Mouse (Mus musculus) T-helper 17 cell (primary cell): ENCODE data around the gene Vmn1r220.
"Not testable (repeated sequence)": the region's sequence is repeated elsewhere in the genome, so short reads cannot be mapped to it uniquely, and the experiment has no call there.

Experiments
- in situ Hi-C, 2 experiments: fragments of 300-600 bp; cut with MboI, MseI; formaldehyde crosslinking; loops; 1 replicate in 1 of 2; 2 replicates in 1 of 2; pipeline ENCODE4 v1.15.1; 2025; ENCODE audit warnings: high pct_unique_total_duplicates in 2 of 2

Vmn1r220 gene

DNA sequence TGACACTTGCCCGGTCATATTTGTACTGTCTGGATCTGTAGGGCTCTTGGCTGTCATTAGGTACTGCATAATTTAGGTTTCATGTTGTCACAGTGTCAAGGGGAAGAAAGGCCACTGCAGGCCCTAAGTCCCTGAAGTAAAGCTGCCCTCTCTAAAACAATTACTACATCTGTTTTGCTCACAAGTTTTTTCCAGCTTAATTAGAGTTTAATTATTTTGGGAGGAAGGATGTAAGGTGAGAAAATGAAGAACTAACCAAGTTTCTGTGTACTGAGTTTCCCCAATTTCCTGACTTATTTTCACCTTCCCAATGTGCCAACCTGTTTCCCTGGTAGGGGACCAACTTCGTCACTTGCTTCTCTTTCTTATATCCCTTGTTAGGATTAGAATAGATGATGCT lies at the start of gene Vmn1r220:
Gene Vmn1r220, minus strand, starts transcription at position 101 of the 400 bp plus-strand sequence.
- in situ Hi-C loops = loop anchor here in 1 of 2 experiments (10.0 kb wide), 1 partner anchor 1293 kb away; no protein-coding TSS in a partner anchor

GRCm38 (mm10) chr13:23235847-23236246 lies 48.1 kb upstream of the Vmn1r220 start, which contains the start of gene Vmn1r222:
Gene Vmn1r222, minus strand, starts transcription at chr13:23235947.
- in situ Hi-C loops = not testable (repeated sequence)

- in situ Hi-C loops = loop anchor here (5.0 kb wide), 1 partner anchor 1107 kb away; the partner anchor contains the start of gene Vmn1r189 (in 2 of the 2)
Measured at GRCm38 (mm10) chr13:23213827-23214226, 26.1 kb upstream of the Vmn1r220 start, which contains the start of gene Vmn1r221. Gene Vmn1r221, plus strand, starts transcription at chr13:23214127.

DNA sequence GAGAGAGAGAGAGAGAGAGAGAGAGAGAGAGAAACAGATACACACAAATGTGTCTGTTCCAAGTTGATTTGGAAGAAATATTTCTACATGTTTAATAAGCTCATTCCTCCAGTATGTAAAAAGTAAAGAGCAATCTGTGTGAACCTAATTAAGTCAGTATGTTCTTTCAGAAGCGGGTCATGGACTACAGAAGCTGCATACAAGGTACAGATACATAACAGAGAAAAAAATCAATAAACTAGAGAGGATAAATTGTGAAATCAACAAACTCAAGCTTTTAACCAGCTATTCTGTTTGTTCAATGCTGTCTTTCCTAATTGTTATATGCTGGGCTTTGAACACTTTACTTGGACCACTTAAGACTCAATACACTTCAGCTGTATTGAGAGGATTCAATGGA lies 16.1 kb upstream of the Vmn1r220 start:
- in situ Hi-C loops = not testable (repeated sequence)

- in situ Hi-C loops = not testable (repeated sequence)
Measured at GRCm38 (mm10) chr13:23166471-23166870, 21.3 kb downstream of the Vmn1r220 start.

DNA sequence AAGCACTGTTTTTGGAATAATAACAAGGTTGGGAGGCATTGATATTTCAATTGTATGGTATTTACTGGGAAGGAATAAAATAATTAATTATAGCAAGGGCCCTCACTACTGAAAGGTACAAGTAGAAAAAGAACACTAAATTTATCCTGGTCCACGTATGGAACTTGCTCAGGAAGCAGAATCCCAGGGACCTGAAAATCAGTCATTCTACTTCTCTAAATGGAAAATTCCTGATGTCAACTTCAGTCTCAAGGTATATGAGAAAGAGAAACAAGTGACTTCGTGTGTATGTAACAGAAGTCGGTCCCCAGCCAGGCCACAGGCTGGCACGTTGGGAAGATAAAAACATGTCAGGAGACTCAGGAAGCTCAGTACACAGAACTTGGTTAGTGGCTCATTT lies 28.8 kb downstream of the Vmn1r220 start, which contains the start of gene Vmn1r219:
Gene Vmn1r219, plus strand, starts transcription at position 301 of the 400 bp plus-strand sequence.
- in situ Hi-C loops = no loop called here

GRCm38 (mm10) chr13:23157848-23158247 lies 29.9 kb downstream of the Vmn1r220 start:
- in situ Hi-C loops = no loop called here

DNA sequence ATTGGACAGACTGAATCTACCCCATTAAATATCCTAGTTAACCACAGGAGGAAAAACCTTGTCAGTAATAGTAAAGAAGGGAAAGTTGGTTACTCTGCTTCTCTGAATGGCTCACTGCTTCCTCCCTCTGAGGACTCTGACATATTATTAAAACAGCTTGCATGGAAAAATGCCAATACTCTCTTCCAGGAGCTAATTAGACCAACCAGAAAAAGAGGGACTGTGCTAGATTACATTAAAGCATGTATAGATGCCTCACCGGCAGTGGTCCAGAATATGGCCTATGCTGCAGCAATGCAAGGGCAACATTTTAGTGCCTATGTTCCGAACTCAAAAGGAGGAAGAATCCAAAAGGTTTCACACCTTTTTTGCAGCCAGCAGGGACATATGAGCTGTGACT lies 48.9 kb downstream of the Vmn1r220 start:
- in situ Hi-C loops = no loop called here

- in situ Hi-C loops = no loop called here
Measured at GRCm38 (mm10) chr13:23133501-23133900, 54.3 kb downstream of the Vmn1r220 start.

GRCm38 (mm10) chr13:23133099-23133498 lies 54.7 kb downstream of the Vmn1r220 start, which contains the start of gene Vmn1r218:
Gene Vmn1r218, plus strand, starts transcription at chr13:23133155.
- in situ Hi-C loops = no loop called here
